Comparison of ENCODE assay signal across 11 mouse cellular contexts in genomic region chr17:86203531-86204450, GRCm38 (mm10). TPM values are rescaled to one million over a fixed set of nuclear protein-coding genes. Genes with fewer than 3 reads are reported as not detected.
DNase-seq lines count a peak whose midpoint lies in the region; ATAC-seq and TF ChIP-seq lines count a peak whose summit lies in the region.
"Had no signal": no experiment of that assay in that cellular context is flagged by ENCODE, and none has a peak within 500 bp of the region (broad histone marks: within the 10 kb centered on the region; RNA-seq: fewer than 3 reads in every experiment).

No protein-coding gene starts in this region.

- H3K4me3 ChIP-seq in gastrocnemius, adult 2 months: peak overlapping the region; percentile 43
- H3K4me3 ChIP-seq in lung, postnatal 0 days (ENCODE audit: low read depth, low read length): no peak overlapping the region
- H3K4me3 ChIP-seq: hindbrain, embryonic 15.5 days had no signal

- H3K27ac ChIP-seq in gastrocnemius, adult 2 months: peak overlapping the region; percentile 67
- H3K27ac ChIP-seq in lung, postnatal 0 days (ENCODE audit: low read length): no peak overlapping the region
- H3K27ac ChIP-seq: hindbrain, embryonic 15.5 days had no signal

- ATAC-seq in lung, postnatal 0 days: 0 out of 2 replicates have a peak, but pooled peaks have one; percentile 30

- H3K4me1 ChIP-seq in lung, postnatal 0 days (ENCODE audit: insufficient read depth, low read depth, low read length): peaks cover 4% of the 10 kb centered on the region; the same call in 1 of the 2 replicates

- intact Hi-C loops in gastrocnemius, adult 2 months (cut with DNase I): no loop called here
- intact Hi-C loops in heart, postnatal 10 days (cut with DNase I): no loop called here

- peak overlapping the region; percentile 25 for H3K4me2 ChIP-seq in lung, postnatal 0 days (replicated peaks; ENCODE audit: low read depth, low read length)
- H3K4me2 ChIP-seq: hindbrain, embryonic 15.5 days had no signal

- TF ChIP-seq CTCF in gastrocnemius, adult 2 months (IDR thresholded peaks at IDR 0.05): no peak
- TF ChIP-seq CTCF in lung, postnatal 0 days (IDR thresholded peaks at IDR 0.05): no peak

- WGBS in lung, postnatal 0 days: 53% methylated on average over 20 of the region's 20 CpGs

- no peaks in the 10 kb centered on the region for H3K27me3 ChIP-seq in lung, postnatal 0 days (replicated peaks; ENCODE audit: insufficient read depth, low read length)
- H3K27me3 ChIP-seq: CH12.LX; hindbrain, embryonic 15.5 days had no signal

- TF ChIP-seq EP300 in lung, postnatal 0 days (IDR thresholded peaks at IDR 0.05): no peak

- H3K9ac ChIP-seq in lung, postnatal 0 days (replicated peaks; ENCODE audit: low read depth): no peak overlapping the region
- H3K9ac ChIP-seq: hindbrain, embryonic 15.5 days had no signal

- H3K36me3 ChIP-seq in lung, postnatal 0 days (ENCODE audit: insufficient read depth, low read length): no peaks in the 10 kb centered on the region
- H3K36me3 ChIP-seq: hindbrain, embryonic 15.5 days had no signal

- peak; percentile 42 for DNase-seq in gastrocnemius, adult 2 months
- no peak for DNase-seq in gastrocnemius, adult 18-20 months (ENCODE audit: low spot score)
- DNase-seq in cerebellum, adult 8-10 months: peak; percentile 62
- peak; percentile 69 for DNase-seq in heart, postnatal 10 days
- DNase-seq in lung, postnatal 0 days (ENCODE audit: low spot score): peak; percentile 16
- no peak for DNase-seq in thymus, postnatal 14 days
- DNase-seq in left cerebral cortex, adult 11 months (ENCODE audit: low spot score): no peak
- DNase-seq in right cerebral cortex, postnatal 4 days: no peak
- DNase-seq: retina, postnatal 1 day had no signal

- H3K9me3 ChIP-seq in lung, postnatal 0 days (ENCODE audit: low read length): no peaks in the 10 kb centered on the region
- H3K9me3 ChIP-seq: hindbrain, embryonic 15.5 days had no signal

RNA-seq across cellular contexts. Expression of gene Prkce, which starts 36.2 kb away (rescaled TPM):
- 10 to 100 TPM in 1 of 2 experiments, 1 to 10 TPM in 1; 9.3 to 10.2 TPM for total RNA-seq in gastrocnemius, adult 2 months (2021)
- total RNA-seq in gastrocnemius, adult 18-20 months (2021): 10 to 100 TPM; 11.6 to 12.3 TPM
- total RNA-seq in heart, postnatal 10 days (2021): 10 to 100 TPM; 31.1 to 32.5 TPM
- 10.6 and 10.9 TPM in 2 replicates for polyA plus RNA-seq in lung, postnatal 0 days (2015; fragmentation: Nextera tagmentation; extraction: Ambion mirVana)

RNA-seq across cellular contexts. Expression of gene Srbd1, which starts 58.8 kb away (rescaled TPM):
- 1 to 10 TPM; 5.5 to 8.0 TPM for total RNA-seq in gastrocnemius, adult 2 months (2021)
- total RNA-seq in gastrocnemius, adult 18-20 months (2021): 1 to 10 TPM; 5.5 to 5.9 TPM
- 10 to 100 TPM; 13.0 to 14.5 TPM for total RNA-seq in heart, postnatal 10 days (2021)
- 4.0 and 6.4 TPM in 2 replicates for polyA plus RNA-seq in lung, postnatal 0 days (2015; fragmentation: Nextera tagmentation; extraction: Ambion mirVana)

Comparison
In these comparisons a context has a peak if more than half of its experiments do, and no peak if none do; other contexts are left out.
1. DNase-seq: peak in gastrocnemius, adult 2 months (single experiment), cerebellum, adult 8-10 months (single experiment), heart, postnatal 10 days (2 of 2) and lung, postnatal 0 days (single experiment); none in gastrocnemius, adult 18-20 months (single experiment), thymus, postnatal 14 days (single experiment), left cerebral cortex, adult 11 months (single experiment) and right cerebral cortex, postnatal 4 days (single experiment).